Comparison of ENCODE assay signal across 27 mouse cellular contexts in the genomic region with DNA sequence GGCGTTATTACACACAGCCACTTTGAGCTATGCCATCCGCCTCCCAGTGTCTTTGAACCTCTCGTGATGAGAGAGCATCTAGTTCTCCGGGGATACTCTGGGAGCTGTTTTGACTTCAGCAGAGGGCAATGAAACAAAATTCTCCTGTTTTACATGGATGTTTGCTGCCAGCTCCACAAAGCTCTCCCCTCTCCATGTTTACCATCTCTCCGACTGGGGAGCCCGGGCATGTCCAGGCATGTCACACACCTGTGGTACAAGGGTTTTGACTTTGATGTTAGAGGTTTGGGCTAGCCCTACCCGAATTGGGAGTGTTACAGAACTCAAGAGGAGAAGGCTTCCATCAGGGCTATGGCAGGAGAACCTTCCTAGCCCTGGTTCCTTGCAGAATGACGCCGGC.
"Had no signal": no experiment of that assay in that cellular context is flagged by ENCODE, and none has a peak within 500 bp of the region (broad histone marks: within the 10 kb centered on the region; RNA-seq: fewer than 3 reads in every experiment).

No protein-coding gene starts in this region.

- H3K4me2 ChIP-seq: embryonic facial prominence, embryonic 12.5 days; embryonic facial prominence, embryonic 13.5 days; embryonic facial prominence, embryonic 15.5 days; forebrain, embryonic 12.5 days; forebrain, embryonic 13.5 days; forebrain, embryonic 15.5 days had no signal

- H3K27ac ChIP-seq: embryonic facial prominence, embryonic 10.5 days; embryonic facial prominence, embryonic 12.5 days; embryonic facial prominence, embryonic 13.5 days; embryonic facial prominence, embryonic 15.5 days; forebrain, embryonic 10.5 days; forebrain, embryonic 12.5 days; forebrain, embryonic 13.5 days; forebrain, embryonic 15.5 days; gastrocnemius, adult 2 months; heart, adult 2 months had no signal

- DNase-seq: cerebellum, adult 8-10 months; cerebellum, adult 9-10 months; cerebellum, adult 9-11 months; cerebellum, postnatal 10 days; cerebellum, postnatal 14 days; cerebellum, postnatal 25 days; cerebellum, postnatal 36 days; embryo, embryonic 11 days; forebrain, postnatal 0 days; gastrocnemius, adult 2 months; gastrocnemius, postnatal 10 days; gastrocnemius, postnatal 14 days; gastrocnemius, postnatal 25 days; gastrocnemius, postnatal 36 days; heart, adult 18-20 months; heart, adult 2 months had no signal

- H3K4me3 ChIP-seq: embryonic facial prominence, embryonic 10.5 days; embryonic facial prominence, embryonic 12.5 days; embryonic facial prominence, embryonic 13.5 days; embryonic facial prominence, embryonic 15.5 days; erythroblast, embryonic 14.5 days; forebrain, embryonic 10.5 days; forebrain, embryonic 12.5 days; forebrain, embryonic 13.5 days; forebrain, embryonic 15.5 days; gastrocnemius, adult 2 months; heart, adult 2 months had no signal

- H3K9ac ChIP-seq: embryonic facial prominence, embryonic 12.5 days; embryonic facial prominence, embryonic 13.5 days; embryonic facial prominence, embryonic 15.5 days; forebrain, embryonic 12.5 days; forebrain, embryonic 13.5 days; forebrain, embryonic 15.5 days; forebrain, postnatal 0 days had no signal

- H3K27me3 ChIP-seq: embryonic facial prominence, embryonic 12.5 days; embryonic facial prominence, embryonic 13.5 days; embryonic facial prominence, embryonic 15.5 days; forebrain, embryonic 13.5 days; forebrain, embryonic 15.5 days had no signal

- H3K9me3 ChIP-seq: embryonic facial prominence, embryonic 12.5 days; embryonic facial prominence, embryonic 13.5 days; embryonic facial prominence, embryonic 15.5 days; forebrain, embryonic 12.5 days; forebrain, embryonic 13.5 days; forebrain, embryonic 15.5 days had no signal

- ATAC-seq: forebrain, embryonic 13.5 days; forebrain, embryonic 14.5 days; forebrain, embryonic 15.5 days; forebrain, embryonic 16.5 days; forebrain, postnatal 0 days had no signal

- H3K4me1 ChIP-seq: embryonic facial prominence, embryonic 10.5 days; embryonic facial prominence, embryonic 12.5 days; embryonic facial prominence, embryonic 13.5 days; embryonic facial prominence, embryonic 15.5 days; forebrain, embryonic 10.5 days; forebrain, embryonic 13.5 days; forebrain, embryonic 15.5 days had no signal

- H3K36me3 ChIP-seq: embryonic facial prominence, embryonic 10.5 days; embryonic facial prominence, embryonic 12.5 days; embryonic facial prominence, embryonic 13.5 days; embryonic facial prominence, embryonic 15.5 days; forebrain, embryonic 10.5 days; forebrain, embryonic 12.5 days; forebrain, embryonic 15.5 days had no signal
